Mouse (Mus musculus): ENCODE data around the gene Ccr3.
"Not testable (repeated sequence)": the region's sequence is repeated elsewhere in the genome, so short reads cannot be mapped to it uniquely, and the experiment has no call there.

Gene Ccr3
- long read RNA-seq, experiment 1 = 0 reads
- long read RNA-seq, experiment 2 = 0 reads

GRCm38 (mm10) chr9:124021672-124022071 lies at the start of gene Ccr3:
Ccr3 (plus strand) TSS chr9:124021972.
- intact Hi-C loops (cut with DNase I) = no loop called here

- intact Hi-C loops (cut with DNase I) = no loop called here
These were observed 46.1 kb upstream of the Ccr3 start for GRCm38 (mm10) chr9:123975630-123976029.

GRCm38 (mm10) chr9:123976876-123977663 lies 44.7 kb upstream of the Ccr3 start:
- intact Hi-C loops (cut with DNase I) = no loop called here

GRCm38 (mm10) chr9:123978308-123978707 lies 43.5 kb upstream of the Ccr3 start, which contains the start of gene Ccr1l1:
Ccr1l1 (minus strand) TSS chr9:123978408.
- intact Hi-C loops (cut with DNase I) = no loop called here

- intact Hi-C loops (cut with DNase I) = not testable (repeated sequence)
These were observed 40.8 kb upstream of the Ccr3 start for GRCm38 (mm10) chr9:123980858-123981475.

GRCm38 (mm10) chr9:123981909-123982308 lies 39.9 kb upstream of the Ccr3 start:
- intact Hi-C loops (cut with DNase I) = no loop called here

GRCm38 (mm10) chr9:123982720-123983119 lies 39.1 kb upstream of the Ccr3 start:
- intact Hi-C loops (cut with DNase I) = no loop called here

GRCm38 (mm10) chr9:123984943-123985342 lies 36.8 kb upstream of the Ccr3 start:
- intact Hi-C loops (cut with DNase I) = no loop called here

- intact Hi-C loops (cut with DNase I) = no loop called here
These were observed 35.6 kb upstream of the Ccr3 start for GRCm38 (mm10) chr9:123986217-123986616.

GRCm38 (mm10) chr9:123989671-123990070 lies 32.1 kb upstream of the Ccr3 start:
- intact Hi-C loops (cut with DNase I) = no loop called here

- intact Hi-C loops (cut with DNase I) = no loop called here
These were observed 30.4 kb upstream of the Ccr3 start for GRCm38 (mm10) chr9:123991312-123991906.

GRCm38 (mm10) chr9:123997719-123998118 lies 24.1 kb upstream of the Ccr3 start:
- intact Hi-C loops (cut with DNase I) = no loop called here

GRCm38 (mm10) chr9:123999784-124000183 lies 22.0 kb upstream of the Ccr3 start:
- intact Hi-C loops (cut with DNase I) = no loop called here

GRCm38 (mm10) chr9:124012691-124013090 lies 9.1 kb upstream of the Ccr3 start:
- intact Hi-C loops (cut with DNase I) = no loop called here

- intact Hi-C loops (cut with DNase I) = no loop called here
These were observed 8.5 kb upstream of the Ccr3 start for GRCm38 (mm10) chr9:124013270-124013669.

- intact Hi-C loops (cut with DNase I) = no loop called here
These were observed 6.7 kb upstream of the Ccr3 start for GRCm38 (mm10) chr9:124014985-124015652.

- intact Hi-C loops (cut with DNase I) = no loop called here
These were observed 5.7 kb upstream of the Ccr3 start for GRCm38 (mm10) chr9:124016048-124016447.

GRCm38 (mm10) chr9:124019887-124020286 lies 1.9 kb upstream of the Ccr3 start:
- intact Hi-C loops (cut with DNase I) = no loop called here

- intact Hi-C loops (cut with DNase I) = no loop called here
These were observed 11.6 kb downstream of the Ccr3 start for GRCm38 (mm10) chr9:124033345-124033744.

GRCm38 (mm10) chr9:124037707-124038106 lies 15.9 kb downstream of the Ccr3 start:
- intact Hi-C loops (cut with DNase I) = no loop called here

GRCm38 (mm10) chr9:124038158-124038582 lies 16.4 kb downstream of the Ccr3 start:
- intact Hi-C loops (cut with DNase I) = no loop called here

GRCm38 (mm10) chr9:124038949-124039348 lies 17.2 kb downstream of the Ccr3 start:
- intact Hi-C loops (cut with DNase I) = no loop called here
